Mouse (Mus musculus): Measurements from ENCODE around the gene Fuca1. TPM values are rescaled to one million over a fixed set of nuclear protein-coding genes. Genes with fewer than 3 reads are reported as not detected.

Gene Fuca1
- polyA plus RNA-seq, 1 experiment from 2014 or later = 78.4 TPM

- WGBS = 9% methylated on average over 3 of the region's 3 CpGs
- Histone ChIP-seq H3K9me3 (ENCODE audit: control insufficient read depth, low read length) (no peaks in the 10 kb centered on the region), H3K27me3 (replicated peaks; ENCODE audit: control insufficient read depth, insufficient read depth, low read length) (no peaks in the 10 kb centered on the region), H3K9ac (ENCODE audit: low read depth, low read length) (no peak overlapping the region), H3K27ac (ENCODE audit: low read depth, low read length) (no peak overlapping the region), H3K36me3 (ENCODE audit: control insufficient read depth, insufficient read depth, low read length) (no peaks in the 10 kb centered on the region), H3K4me2 (ENCODE audit: low read length) (no peak overlapping the region), H3K4me1 (ENCODE audit: control insufficient read depth, insufficient read depth, low read depth, low read length) (no peaks in the 10 kb centered on the region), H3K4me3 (ENCODE audit: low read length) (no peak overlapping the region)
- ATAC-seq = peak; percentile 50; the same call in 1 of the 2 replicates
Measured at GRCm38 (mm10) chr4:135912835-135913234, 7.7 kb upstream of the Fuca1 start.

- no peaks in the 10 kb centered on the region for H3K27me3 ChIP-seq (replicated peaks; ENCODE audit: control insufficient read depth, insufficient read depth, low read length)
- ATAC-seq = no peak
- no peaks in the 10 kb centered on the region for H3K4me1 ChIP-seq (ENCODE audit: control insufficient read depth, insufficient read depth, low read depth, low read length)
- H3K4me3 ChIP-seq (ENCODE audit: low read length) = no peak overlapping the region
- no peak overlapping the region for H3K4me2 ChIP-seq (ENCODE audit: low read length)
- 81% methylated on average over 4 of the region's 4 CpGs for WGBS
- no peak overlapping the region for H3K9ac ChIP-seq (ENCODE audit: low read depth, low read length)
- no peak overlapping the region for H3K27ac ChIP-seq (ENCODE audit: low read depth, low read length)
- no peaks in the 10 kb centered on the region for H3K36me3 ChIP-seq (ENCODE audit: control insufficient read depth, insufficient read depth, low read length)
- no peaks in the 10 kb centered on the region for H3K9me3 ChIP-seq (ENCODE audit: control insufficient read depth, low read length)
Measured at GRCm38 (mm10) chr4:135913433-135913832, 7.1 kb upstream of the Fuca1 start.

- no peaks in the 10 kb centered on the region for H3K9me3 ChIP-seq (ENCODE audit: control insufficient read depth, low read length)
- 90% methylated on average over 13 of the region's 13 CpGs for WGBS
- H3K4me2 ChIP-seq (ENCODE audit: low read length) = no peak overlapping the region
- no peaks in the 10 kb centered on the region for H3K36me3 ChIP-seq (ENCODE audit: control insufficient read depth, insufficient read depth, low read length)
- no peak overlapping the region for H3K9ac ChIP-seq (ENCODE audit: low read depth, low read length)
- ATAC-seq = no peak
- no peak overlapping the region for H3K27ac ChIP-seq (ENCODE audit: low read depth, low read length)
- H3K27me3 ChIP-seq (replicated peaks; ENCODE audit: control insufficient read depth, insufficient read depth, low read length) = no peaks in the 10 kb centered on the region
- peaks cover 7% of the 10 kb centered on the region for H3K4me1 ChIP-seq (ENCODE audit: control insufficient read depth, insufficient read depth, low read depth, low read length)
- H3K4me3 ChIP-seq (ENCODE audit: low read length) = no peak overlapping the region
Measured at GRCm38 (mm10) chr4:135918635-135919279, 1.8 kb upstream of the Fuca1 start.

GRCm38 (mm10) chr4:135919280-135919639 is 1.3 kb upstream of the Fuca1 start:
- no peak for ATAC-seq
- 92% methylated on average over 3 of the region's 3 CpGs for WGBS
- no peak overlapping the region for H3K4me2 ChIP-seq (ENCODE audit: low read length)
- no peak overlapping the region for H3K27ac ChIP-seq (ENCODE audit: low read depth, low read length)
- H3K36me3 ChIP-seq (ENCODE audit: control insufficient read depth, insufficient read depth, low read length) = no peaks in the 10 kb centered on the region
- no peak overlapping the region for H3K9ac ChIP-seq (ENCODE audit: low read depth, low read length)
- H3K4me3 ChIP-seq (ENCODE audit: low read length) = no peak overlapping the region
- peaks cover 7% of the 10 kb centered on the region for H3K4me1 ChIP-seq (ENCODE audit: control insufficient read depth, insufficient read depth, low read depth, low read length)
- no peaks in the 10 kb centered on the region for H3K27me3 ChIP-seq (replicated peaks; ENCODE audit: control insufficient read depth, insufficient read depth, low read length)
- H3K9me3 ChIP-seq (ENCODE audit: control insufficient read depth, low read length) = no peaks in the 10 kb centered on the region

GRCm38 (mm10) chr4:135921257-135922120 is 954 bp downstream of the Fuca1 start:
- H3K4me2 ChIP-seq (ENCODE audit: low read length) = peak overlapping the region; percentile 83
- H3K27ac ChIP-seq (ENCODE audit: low read depth, low read length) = peak overlapping the region; percentile 80
- no peaks in the 10 kb centered on the region for H3K9me3 ChIP-seq (ENCODE audit: control insufficient read depth, low read length)
- peaks cover 6% of the 10 kb centered on the region; the same call in 1 of the 2 replicates for H3K36me3 ChIP-seq (ENCODE audit: control insufficient read depth, insufficient read depth, low read length)
- no peak for ATAC-seq
- peak overlapping the region; percentile 82 for H3K9ac ChIP-seq (ENCODE audit: low read depth, low read length)
- WGBS = 4% methylated on average over 26 of the region's 26 CpGs
- peaks cover 7% of the 10 kb centered on the region for H3K4me1 ChIP-seq (ENCODE audit: control insufficient read depth, insufficient read depth, low read depth, low read length)
- no peaks in the 10 kb centered on the region for H3K27me3 ChIP-seq (replicated peaks; ENCODE audit: control insufficient read depth, insufficient read depth, low read length)
- H3K4me3 ChIP-seq (ENCODE audit: low read length) = peak overlapping the region; percentile 80

GRCm38 (mm10) chr4:135922190-135922589 is 1.7 kb downstream of the Fuca1 start:
- no peak overlapping the region for H3K4me3 ChIP-seq (ENCODE audit: low read length)

GRCm38 (mm10) chr4:135924418-135924817 is 3.9 kb downstream of the Fuca1 start:
- 85% methylated on average over 2 of the region's 2 CpGs for WGBS
- H3K27me3 ChIP-seq (replicated peaks; ENCODE audit: control insufficient read depth, insufficient read depth, low read length) = no peaks in the 10 kb centered on the region
- H3K36me3 ChIP-seq (ENCODE audit: control insufficient read depth, insufficient read depth, low read length) = peaks cover 8% of the 10 kb centered on the region; the same call in 1 of the 2 replicates
- peaks cover 7% of the 10 kb centered on the region for H3K4me1 ChIP-seq (ENCODE audit: control insufficient read depth, insufficient read depth, low read depth, low read length)
- no peak overlapping the region for H3K27ac ChIP-seq (ENCODE audit: low read depth, low read length)
- H3K9ac ChIP-seq (ENCODE audit: low read depth, low read length) = no peak overlapping the region
- no peaks in the 10 kb centered on the region for H3K9me3 ChIP-seq (ENCODE audit: control insufficient read depth, low read length)
- no peak for ATAC-seq
- no peak overlapping the region for H3K4me2 ChIP-seq (ENCODE audit: low read length)
- no peak overlapping the region for H3K4me3 ChIP-seq (ENCODE audit: low read length)

More at GRCm38 (mm10) chr4:135922190-135922589, 1.7 kb downstream of the Fuca1 start:
- H3K27ac ChIP-seq (ENCODE audit: low read depth, low read length) = no peak overlapping the region
- no peak overlapping the region for H3K9ac ChIP-seq (ENCODE audit: low read depth, low read length)
- H3K4me1 ChIP-seq (ENCODE audit: control insufficient read depth, insufficient read depth, low read depth, low read length) = peaks cover 7% of the 10 kb centered on the region
- no peak for ATAC-seq
- H3K9me3 ChIP-seq (ENCODE audit: control insufficient read depth, low read length) = no peaks in the 10 kb centered on the region
- H3K4me2 ChIP-seq (ENCODE audit: low read length) = peak overlapping the region; percentile 83
- peaks cover 8% of the 10 kb centered on the region; the same call in 1 of the 2 replicates for H3K36me3 ChIP-seq (ENCODE audit: control insufficient read depth, insufficient read depth, low read length)
- no peaks in the 10 kb centered on the region for H3K27me3 ChIP-seq (replicated peaks; ENCODE audit: control insufficient read depth, insufficient read depth, low read length)
- 95% methylated on average over 1 of the region's 1 CpGs for WGBS

- Histone ChIP-seq H3K27ac (ENCODE audit: low read depth, low read length) (no peak overlapping the region), H3K9ac (ENCODE audit: low read depth, low read length) (no peak overlapping the region), H3K36me3 (ENCODE audit: control insufficient read depth, insufficient read depth, low read length) (peaks cover 8% of the 10 kb centered on the region; the same call in 1 of the 2 replicates), H3K4me3 (ENCODE audit: low read length) (no peak overlapping the region), H3K4me2 (ENCODE audit: low read length) (no peak overlapping the region), H3K9me3 (ENCODE audit: control insufficient read depth, low read length) (no peaks in the 10 kb centered on the region), H3K27me3 (replicated peaks; ENCODE audit: control insufficient read depth, insufficient read depth, low read length) (no peaks in the 10 kb centered on the region), H3K4me1 (ENCODE audit: control insufficient read depth, insufficient read depth, low read depth, low read length) (peaks cover 7% of the 10 kb centered on the region)
- no peak for ATAC-seq
- whole genome bisulfite sequencing = 76% methylated on average over 5 of the region's 5 CpGs
Measured at GRCm38 (mm10) chr4:135925341-135925740, 4.8 kb downstream of the Fuca1 start.

GRCm38 (mm10) chr4:135926195-135926808 is 5.8 kb downstream of the Fuca1 start:
- no peak for ATAC-seq
- H3K9ac ChIP-seq (ENCODE audit: low read depth, low read length) = no peak overlapping the region
- H3K4me3 ChIP-seq (ENCODE audit: low read length) = no peak overlapping the region
- H3K4me1 ChIP-seq (ENCODE audit: control insufficient read depth, insufficient read depth, low read depth, low read length) = peaks cover 7% of the 10 kb centered on the region
- peaks cover 8% of the 10 kb centered on the region; the same call in 1 of the 2 replicates for H3K36me3 ChIP-seq (ENCODE audit: control insufficient read depth, insufficient read depth, low read length)
- H3K9me3 ChIP-seq (ENCODE audit: control insufficient read depth, low read length) = no peaks in the 10 kb centered on the region
- H3K4me2 ChIP-seq (ENCODE audit: low read length) = no peak overlapping the region
- WGBS = 90% methylated on average over 10 of the region's 10 CpGs
- no peaks in the 10 kb centered on the region for H3K27me3 ChIP-seq (replicated peaks; ENCODE audit: control insufficient read depth, insufficient read depth, low read length)
- no peak overlapping the region for H3K27ac ChIP-seq (ENCODE audit: low read depth, low read length)
